Mouse (Mus musculus): ENCODE data around the gene Plk3. TPM values are rescaled to one million over a fixed set of nuclear protein-coding genes. Genes with fewer than 3 reads are reported as not detected.

Plk3 gene
- polyA plus RNA-seq, 1 experiment from 2014 or later, result 2.9 TPM

- H3K4me3 ChIP-seq (replicated peaks), result no peak overlapping the region
- ATAC-seq (replicated peaks; ENCODE audit: low FRiP score), result no peak
- H3K9ac ChIP-seq, result peak overlapping the region; percentile 29; the same call in 1 of the 2 replicates
Measured at GRCm38 (mm10) chr4:117124518-117125347, 9.0 kb downstream of the Plk3 start.

GRCm38 (mm10) chr4:117124218-117124517, 9.6 kb downstream of the Plk3 start:
- WGBS, result 72% methylated on average over 3 of the region's 3 CpGs
- peaks cover 33% of the 10 kb centered on the region for H3K4me1 ChIP-seq
- no peaks in the 10 kb centered on the region for H3K27me3 ChIP-seq
- ATAC-seq (replicated peaks; ENCODE audit: low FRiP score), result no peak
- H3K9ac ChIP-seq, result no peak overlapping the region
- peaks cover 14% of the 10 kb centered on the region; the same call in 1 of the 2 replicates for H3K36me3 ChIP-seq
- H3K4me3 ChIP-seq (replicated peaks), result no peak overlapping the region
- H3K9me3 ChIP-seq (replicated peaks), result no peaks in the 10 kb centered on the region
- H3K27ac ChIP-seq, result peak overlapping the region; percentile 94; the same call in 1 of the 2 replicates
- H3K4me2 ChIP-seq, result no peak overlapping the region

More at GRCm38 (mm10) chr4:117124518-117125347, 9.0 kb downstream of the Plk3 start:
- Histone ChIP-seq H3K36me3 (peaks cover 15% of the 10 kb centered on the region; the same call in 1 of the 2 replicates), H3K27ac (peak overlapping the region; percentile 94), H3K9me3 (replicated peaks) (no peaks in the 10 kb centered on the region), H3K4me2 (peak overlapping the region; percentile 39), H3K4me1 (peaks cover 33% of the 10 kb centered on the region), H3K27me3 (no peaks in the 10 kb centered on the region)
- 52% methylated on average over 14 of the region's 14 CpGs for WGBS

- Histone ChIP-seq H3K4me2 (no peak overlapping the region), H3K4me1 (peaks cover 33% of the 10 kb centered on the region), H3K9me3 (replicated peaks) (no peaks in the 10 kb centered on the region), H3K36me3 (peaks cover 9% of the 10 kb centered on the region; the same call in 1 of the 2 replicates), H3K9ac (no peak overlapping the region), H3K27me3 (no peaks in the 10 kb centered on the region), H3K4me3 (replicated peaks) (no peak overlapping the region), H3K27ac (no peak overlapping the region)
- 78% methylated on average over 8 of the region's 9 CpGs for WGBS
- ATAC-seq (replicated peaks; ENCODE audit: low FRiP score), result no peak
Measured at GRCm38 (mm10) chr4:117123546-117124217, 10.1 kb downstream of the Plk3 start.

GRCm38 (mm10) chr4:117122209-117122608, 11.6 kb downstream of the Plk3 start:
- Histone ChIP-seq H3K27ac (no peak overlapping the region), H3K4me2 (no peak overlapping the region), H3K9me3 (replicated peaks) (no peaks in the 10 kb centered on the region), H3K36me3 (no peaks in the 10 kb centered on the region), H3K4me1 (peaks cover 33% of the 10 kb centered on the region), H3K9ac (no peak overlapping the region), H3K27me3 (no peaks in the 10 kb centered on the region), H3K4me3 (replicated peaks) (no peak overlapping the region)
- ATAC-seq (replicated peaks; ENCODE audit: low FRiP score), result no peak
- 85% methylated on average over 4 of the region's 4 CpGs for WGBS

GRCm38 (mm10) chr4:117120445-117121414, 13.0 kb downstream of the Plk3 start:
- WGBS, result under 1% methylated on average over 69 of the region's 69 CpGs
- Histone ChIP-seq H3K9me3 (replicated peaks) (no peaks in the 10 kb centered on the region), H3K27ac (peak overlapping the region; percentile 90)

GRCm38 (mm10) chr4:117120052-117120444, 13.7 kb downstream of the Plk3 start:
- H3K4me1 ChIP-seq, result peaks cover 16% of the 10 kb centered on the region
- no peaks in the 10 kb centered on the region for H3K9me3 ChIP-seq (replicated peaks)
- peak; percentile 1; the same call in 1 of the 2 replicates for ATAC-seq (replicated peaks; ENCODE audit: low FRiP score)
- H3K4me3 ChIP-seq (replicated peaks), result peak overlapping the region; percentile 73
- 8% methylated on average over 10 of the region's 10 CpGs for WGBS
- peak overlapping the region; percentile 90 for H3K27ac ChIP-seq
- peak overlapping the region; percentile 93 for H3K4me2 ChIP-seq
- H3K36me3 ChIP-seq, result 0 out of 2 replicates have a peak, but pooled peaks cover 4% of the 10 kb centered on the region
- H3K27me3 ChIP-seq, result no peaks in the 10 kb centered on the region
- H3K9ac ChIP-seq, result peak overlapping the region; percentile 63

More at GRCm38 (mm10) chr4:117120445-117121414, 13.0 kb downstream of the Plk3 start:
- H3K4me3 ChIP-seq (replicated peaks), result peak overlapping the region; percentile 73
- peak overlapping the region; percentile 63 for H3K9ac ChIP-seq
- H3K4me2 ChIP-seq, result peak overlapping the region; percentile 93
- H3K36me3 ChIP-seq, result no peaks in the 10 kb centered on the region
- peak; percentile 95 for ATAC-seq (replicated peaks; ENCODE audit: low FRiP score)
- H3K27me3 ChIP-seq, result no peaks in the 10 kb centered on the region
- H3K4me1 ChIP-seq, result peaks cover 23% of the 10 kb centered on the region

GRCm38 (mm10) chr4:117119636-117120035, 14.1 kb downstream of the Plk3 start:
- Histone ChIP-seq H3K4me3 (replicated peaks) (peak overlapping the region; percentile 73), H3K27me3 (no peaks in the 10 kb centered on the region), H3K36me3 (peaks cover 6% of the 10 kb centered on the region; the same call in 1 of the 2 replicates), H3K9ac (peak overlapping the region; percentile 63), H3K4me1 (peaks cover 12% of the 10 kb centered on the region), H3K4me2 (peak overlapping the region; percentile 93), H3K27ac (peak overlapping the region; percentile 90), H3K9me3 (replicated peaks) (no peaks in the 10 kb centered on the region)
- 80% methylated on average over 5 of the region's 5 CpGs for WGBS
- no peak for ATAC-seq (replicated peaks; ENCODE audit: low FRiP score)

- Histone ChIP-seq H3K27ac (no peak overlapping the region), H3K9me3 (replicated peaks) (no peaks in the 10 kb centered on the region), H3K4me1 (peaks cover 7% of the 10 kb centered on the region; the same call in 1 of the 2 replicates), H3K27me3 (no peaks in the 10 kb centered on the region), H3K4me2 (no peak overlapping the region), H3K9ac (no peak overlapping the region), H3K36me3 (peaks cover 23% of the 10 kb centered on the region), H3K4me3 (replicated peaks) (no peak overlapping the region)
- 92% methylated on average over 7 of the region's 7 CpGs for WGBS
- ATAC-seq (replicated peaks; ENCODE audit: low FRiP score), result no peak
Measured at GRCm38 (mm10) chr4:117117931-117118330, 15.8 kb downstream of the Plk3 start.

GRCm38 (mm10) chr4:117115592-117115991, 18.2 kb downstream of the Plk3 start:
- no peak overlapping the region for H3K4me3 ChIP-seq (replicated peaks)
- 85% methylated on average over 5 of the region's 5 CpGs for WGBS
- no peak overlapping the region for H3K4me2 ChIP-seq
- no peaks in the 10 kb centered on the region for H3K9me3 ChIP-seq (replicated peaks)
- H3K27me3 ChIP-seq, result no peaks in the 10 kb centered on the region
- no peak overlapping the region for H3K9ac ChIP-seq
- H3K36me3 ChIP-seq, result peaks cover 43% of the 10 kb centered on the region
- H3K27ac ChIP-seq, result no peak overlapping the region
- no peaks in the 10 kb centered on the region for H3K4me1 ChIP-seq
- no peak for ATAC-seq (replicated peaks; ENCODE audit: low FRiP score)

- Histone ChIP-seq H3K36me3 (peaks cover 66% of the 10 kb centered on the region), H3K9ac (no peak overlapping the region), H3K27me3 (no peaks in the 10 kb centered on the region), H3K9me3 (replicated peaks) (no peaks in the 10 kb centered on the region), H3K4me1 (no peaks in the 10 kb centered on the region), H3K4me2 (no peak overlapping the region), H3K27ac (no peak overlapping the region), H3K4me3 (replicated peaks) (no peak overlapping the region)
- 94% methylated on average over 1 of the region's 1 CpGs for WGBS
- ATAC-seq (replicated peaks; ENCODE audit: low FRiP score), result no peak
Measured at GRCm38 (mm10) chr4:117113237-117113636, 20.5 kb downstream of the Plk3 start.

- no peaks in the 10 kb centered on the region for H3K9me3 ChIP-seq (replicated peaks)
- no peaks in the 10 kb centered on the region for H3K27me3 ChIP-seq
- H3K27ac ChIP-seq, result no peak overlapping the region
- peaks cover 70% of the 10 kb centered on the region for H3K36me3 ChIP-seq
- no peak overlapping the region for H3K4me3 ChIP-seq (replicated peaks)
- H3K9ac ChIP-seq, result no peak overlapping the region
- peaks cover under 1% of the 10 kb centered on the region; the same call in 1 of the 2 replicates for H3K4me1 ChIP-seq
- WGBS, result 93% methylated on average over 11 of the region's 11 CpGs
- H3K4me2 ChIP-seq, result no peak overlapping the region
- ATAC-seq (replicated peaks; ENCODE audit: low FRiP score), result no peak
Measured at GRCm38 (mm10) chr4:117110985-117111384, 22.8 kb downstream of the Plk3 start.

All from kidney, embryonic 15.5 days (tissue).